Mouse (Mus musculus) liver, adult 2 months (tissue): ENCODE data around the gene Galnt12.

Experiments
- CTCF ChIP-seq: fragments of 200-500 bp; IDR thresholded peaks from 2 replicates; pipeline ENCODE4 v1.5.1; 2011; ENCODE audit warnings: low read depth, low read length, control low read depth
- POLR2A ChIP-seq: fragments of 200-500 bp; IDR thresholded peaks from 2 replicates; pipeline ENCODE4 v1.6.1; 2011; ENCODE audit warnings: low read length, control low read depth; ENCODE audit not compliant: insufficient read depth; ENCODE audit errors: extremely low read depth

DNA sequence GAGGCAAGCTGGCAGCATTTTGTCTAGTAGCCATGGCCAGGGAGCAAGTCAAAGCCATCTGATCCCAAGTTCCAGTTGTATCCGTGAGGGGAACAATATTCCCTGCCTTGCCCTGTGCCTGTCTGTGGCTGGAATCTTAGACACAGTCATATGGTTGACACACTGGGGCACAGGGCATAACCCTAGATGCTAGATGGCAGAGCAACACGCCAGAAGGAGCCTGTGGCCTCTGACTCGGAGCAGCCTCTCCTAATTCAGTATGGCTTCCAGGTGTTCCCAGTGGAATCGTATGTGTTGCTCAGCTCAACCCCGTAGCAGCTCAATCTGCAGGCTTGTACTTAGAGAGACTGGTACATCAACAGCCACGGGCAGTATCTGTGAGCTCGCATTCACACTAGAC lies 46.7 kb downstream of the Galnt12 start:
- no peak for TF ChIP-seq CTCF
- no peak for TF ChIP-seq POLR2A
